7 mouse cellular contexts compared by ENCODE assay signal in genomic region chr8:122567361-122568108, GRCm38 (mm10). TPM values are rescaled to one million over a fixed set of nuclear protein-coding genes. Genes with fewer than 3 reads are reported as not detected.
A peak's percentile ranks its signal among the peaks of the same experiment; 100 is the strongest.
DNase-seq lines count a peak whose midpoint lies in the region; ATAC-seq and TF ChIP-seq lines count a peak whose summit lies in the region.

TSS of gene Cdt1 (plus strand) at chr8:122568015.

- peak; percentile 96 for DNase-seq in adrenal gland, postnatal 25 days
- DNase-seq in heart, adult 2 months: peak; percentile 96
- peak; percentile 91 to 95 for DNase-seq in kidney, adult 8-10 months
- peak; percentile 93 to 96 for DNase-seq in spleen, postnatal 10 days (ENCODE audit: low spot score in 2 of 2)

- under 1% methylated on average over 62 of the region's 62 CpGs for WGBS in embryonic facial prominence, embryonic 12.5 days
- WGBS in heart, adult 2 months: under 1% methylated on average over 62 of the region's 62 CpGs
- under 1% methylated on average over 61 of the region's 62 CpGs for whole genome bisulfite sequencing in limb, embryonic 13.5 days
- WGBS in midbrain, embryonic 16.5 days: under 1% methylated on average over 62 of the region's 62 CpGs

- H3K9ac ChIP-seq in embryonic facial prominence, embryonic 12.5 days: peak within 1 kb of the TSS; percentile 93
- H3K9ac ChIP-seq in heart, adult 2 months (ENCODE audit: low read depth, low read length): peak within 1 kb of the TSS; percentile 85
- peak within 1 kb of the TSS; percentile 93 for H3K9ac ChIP-seq in limb, embryonic 13.5 days
- peak within 1 kb of the TSS; percentile 78 for H3K9ac ChIP-seq in midbrain, embryonic 16.5 days (ENCODE audit: low read depth, low read length)

- peak within 1 kb of the TSS; percentile 81 for H3K4me2 ChIP-seq in embryonic facial prominence, embryonic 12.5 days (replicated peaks)
- peak within 1 kb of the TSS; percentile 80 for H3K4me2 ChIP-seq in limb, embryonic 13.5 days (replicated peaks)
- peak within 1 kb of the TSS; percentile 98 for H3K4me2 ChIP-seq in midbrain, embryonic 16.5 days (ENCODE audit: low read length)

- peak within 1 kb of the TSS; percentile 91 for H3K4me3 ChIP-seq in embryonic facial prominence, embryonic 12.5 days
- peak within 1 kb of the TSS; percentile 86 for H3K4me3 ChIP-seq in heart, adult 2 months
- peak within 1 kb of the TSS; percentile 88 for H3K4me3 ChIP-seq in limb, embryonic 13.5 days
- peak within 1 kb of the TSS; percentile 77 for H3K4me3 ChIP-seq in midbrain, embryonic 16.5 days (ENCODE audit: low read depth, low read length)

- intact Hi-C loops in heart, adult 2 months (cut with DNase I): loop anchor here (2.0 to 5.0 kb wide), 2 partner anchors 43 to 110 kb away; partner anchors contain the start of genes Galns and Trappc2l

- TF ChIP-seq CTCF in heart, adult 2 months (IDR thresholded peaks at IDR 0.05): no peak

- H3K79me2 ChIP-seq in heart, adult 2 months (replicated peaks; ENCODE audit: control insufficient read depth, insufficient read depth, low read length): no peaks in the 10 kb centered on the region

- no peaks in the 10 kb centered on the region for H3K27me3 ChIP-seq in embryonic facial prominence, embryonic 12.5 days
- H3K27me3 ChIP-seq in heart, adult 2 months (ENCODE audit: control insufficient read depth, insufficient read depth, low read length): no peaks in the 10 kb centered on the region
- no peaks in the 10 kb centered on the region for H3K27me3 ChIP-seq in limb, embryonic 13.5 days
- no peaks in the 10 kb centered on the region for H3K27me3 ChIP-seq in midbrain, embryonic 16.5 days (ENCODE audit: control insufficient read depth, insufficient read depth, low read depth, low read length)

- H3K27ac ChIP-seq in embryonic facial prominence, embryonic 12.5 days: peak within 1 kb of the TSS; percentile 94
- H3K27ac ChIP-seq in heart, adult 2 months: peak within 1 kb of the TSS; percentile 95
- peak within 1 kb of the TSS; percentile 89 for H3K27ac ChIP-seq in limb, embryonic 13.5 days
- peak within 1 kb of the TSS; percentile 92 for H3K27ac ChIP-seq in midbrain, embryonic 16.5 days (ENCODE audit: low read length)

- H3K4me1 ChIP-seq in embryonic facial prominence, embryonic 12.5 days: peaks cover 19% of the 10 kb centered on the region
- H3K4me1 ChIP-seq in heart, adult 2 months (ENCODE audit: control insufficient read depth, insufficient read depth, low read length): peaks cover 9% of the 10 kb centered on the region
- H3K4me1 ChIP-seq in limb, embryonic 13.5 days: peaks cover 24% of the 10 kb centered on the region
- H3K4me1 ChIP-seq in midbrain, embryonic 16.5 days (ENCODE audit: control insufficient read depth, insufficient read depth, low read length): peaks cover 18% of the 10 kb centered on the region

- peak; percentile 60; the same call in 1 of the 2 replicates for TF ChIP-seq EP300 in heart, adult 2 months (IDR thresholded peaks at IDR 0.05; ENCODE audit: insufficient read depth, low read depth, low read length)

- H3K9me3 ChIP-seq in embryonic facial prominence, embryonic 12.5 days: no peaks in the 10 kb centered on the region
- H3K9me3 ChIP-seq in limb, embryonic 13.5 days: no peaks in the 10 kb centered on the region
- no peaks in the 10 kb centered on the region for H3K9me3 ChIP-seq in midbrain, embryonic 16.5 days (replicated peaks; ENCODE audit: control insufficient read depth, low read length, poor library complexity, severe bottlenecking)

- TF ChIP-seq POLR2A in heart, adult 2 months (IDR thresholded peaks at IDR 0.05; ENCODE audit: insufficient read depth, low read depth, low read length): peak; percentile 62; the same call in 1 of the 2 replicates

- ATAC-seq in embryonic facial prominence, embryonic 12.5 days (ENCODE audit: insufficient number of reproducible peaks, insufficient read depth, low FRiP score, low TSS enrichment): peak; percentile 96
- ATAC-seq in limb, embryonic 13.5 days (ENCODE audit: low FRiP score, low read depth): peak; percentile 96
- peak; percentile 96 for ATAC-seq in midbrain, embryonic 16.5 days

- H3K36me3 ChIP-seq in embryonic facial prominence, embryonic 12.5 days: peaks cover 35% of the 10 kb centered on the region
- no peaks in the 10 kb centered on the region; the same call in 1 of the 2 replicates for H3K36me3 ChIP-seq in heart, adult 2 months (ENCODE audit: control insufficient read depth, insufficient read depth, low read length)
- H3K36me3 ChIP-seq in limb, embryonic 13.5 days: peaks cover 34% of the 10 kb centered on the region
- H3K36me3 ChIP-seq in midbrain, embryonic 16.5 days (ENCODE audit: control insufficient read depth, insufficient read depth, low read length): 0 out of 2 replicates have a peak, but pooled peaks cover 2% of the 10 kb centered on the region

RNA-seq across cellular contexts. Expression of gene Cdt1, which starts in this region (rescaled TPM):
- total RNA-seq in adrenal gland, postnatal 25 days (2021): 12.5 and 17.7 TPM in 2 replicates
- 41.2 and 41.6 TPM in 2 replicates for polyA plus RNA-seq in embryonic facial prominence, embryonic 12.5 days (2016; fragmentation: Nextera tagmentation; extraction: Ambion mirVana)
- total RNA-seq in heart, adult 2 months (2021): 1 to 10 TPM; 2.0 to 2.7 TPM
- polyA plus RNA-seq in heart, adult 2 months (2012; rRNA removed): 3.2 and 3.5 TPM in 2 replicates
- polyA plus RNA-seq in limb, embryonic 13.5 days (2015; fragmentation: Nextera tagmentation; extraction: Ambion mirVana): 39.3 and 40.2 TPM in 2 replicates
- polyA plus RNA-seq in midbrain, embryonic 16.5 days (2015; fragmentation: Nextera tagmentation; extraction: Ambion mirVana): 5.7 and 6.2 TPM in 2 replicates

Comparison
In these comparisons a context has a peak if more than half of its experiments do, and no peak if none do; other contexts are left out.
1. Peak in every context shown above with its lines: DNase-seq, ATAC-seq, H3K4me3 ChIP-seq and H3K27ac ChIP-seq.